Mouse (Mus musculus) cerebellum, postnatal 10 days (tissue): Measurements from ENCODE around the gene Kcnma1.
A peak's percentile ranks its signal among the peaks of the same experiment; 100 is the strongest.

ENCODE experiments used
- DNase-seq, 2 experiments: peaks; one replicate each; pipeline ENCODE4 v3.0.0; 2021; ENCODE audit warnings: mixed read lengths in 2 of 2

Kcnma1 gene

GRCm38 (mm10) chr14:23848529-23849141 lies 165.7 kb downstream of the Kcnma1 start:
- peak; percentile 76 to 78 for DNase-seq

GRCm38 (mm10) chr14:23846706-23847105 lies 167.6 kb downstream of the Kcnma1 start:
- DNase-seq = no peak

GRCm38 (mm10) chr14:23842025-23842424 lies 172.3 kb downstream of the Kcnma1 start:
- DNase-seq = no peak

- DNase-seq = no peak
Measured at GRCm38 (mm10) chr14:23839613-23840012, 174.7 kb downstream of the Kcnma1 start.

- peak in 1 of 2 experiments; percentile 31 for DNase-seq
Measured at GRCm38 (mm10) chr14:23835387-23836111, 178.7 kb downstream of the Kcnma1 start.

- peak; percentile 65 to 74 for DNase-seq
Measured at GRCm38 (mm10) chr14:23831284-23831683, 183.0 kb downstream of the Kcnma1 start.

- DNase-seq = no peak
Measured at GRCm38 (mm10) chr14:23830316-23830715, 184.0 kb downstream of the Kcnma1 start.

GRCm38 (mm10) chr14:23828711-23829320 lies 185.5 kb downstream of the Kcnma1 start:
- DNase-seq = peak; percentile 78 to 81

GRCm38 (mm10) chr14:23824937-23825336 lies 189.4 kb downstream of the Kcnma1 start:
- no peak for DNase-seq

- DNase-seq = no peak
Measured at GRCm38 (mm10) chr14:23824267-23824666, 190.0 kb downstream of the Kcnma1 start.

GRCm38 (mm10) chr14:23817585-23817984 lies 196.7 kb downstream of the Kcnma1 start:
- peak; percentile 80 to 85 for DNase-seq

GRCm38 (mm10) chr14:23810081-23810480 lies 204.2 kb downstream of the Kcnma1 start:
- DNase-seq = peak; percentile 52 to 73

- peak; percentile 18 to 35 for DNase-seq
Measured at GRCm38 (mm10) chr14:23809124-23809523, 205.2 kb downstream of the Kcnma1 start.

- peak in 1 of 2 experiments; percentile 15 for DNase-seq
Measured at GRCm38 (mm10) chr14:23806378-23806777, 207.9 kb downstream of the Kcnma1 start.

- no peak for DNase-seq
Measured at GRCm38 (mm10) chr14:23796878-23797277, 217.4 kb downstream of the Kcnma1 start.

GRCm38 (mm10) chr14:23792674-23793073 lies 221.6 kb downstream of the Kcnma1 start:
- DNase-seq = peak; percentile 49 to 54

- DNase-seq = no peak
Measured at GRCm38 (mm10) chr14:23792076-23792475, 222.2 kb downstream of the Kcnma1 start.

- peak; percentile 88 to 92 for DNase-seq
Measured at GRCm38 (mm10) chr14:23791261-23791691, 223.0 kb downstream of the Kcnma1 start.

- DNase-seq = no peak
Measured at GRCm38 (mm10) chr14:23786687-23787073, 227.6 kb downstream of the Kcnma1 start.

GRCm38 (mm10) chr14:23785921-23786686 lies 228.2 kb downstream of the Kcnma1 start:
- DNase-seq = no peak

GRCm38 (mm10) chr14:23782845-23783609 lies 231.3 kb downstream of the Kcnma1 start:
- DNase-seq = peak; percentile 60 to 62

- no peak for DNase-seq
Measured at GRCm38 (mm10) chr14:23774542-23774941, 239.7 kb downstream of the Kcnma1 start.
